Mouse (Mus musculus) B cell, adult 2 months (primary cell): ENCODE results near the gene Parp1.
A peak's percentile ranks its signal among the peaks of the same experiment; 100 is the strongest.
"Not testable (repeated sequence)": the region's sequence is repeated elsewhere in the genome, so short reads cannot be mapped to it uniquely, and the experiment has no call there.

Experiments used
- DNase-seq, 2 experiments: peaks; one replicate each; pipeline ENCODE4 v3.0.0; 2022

Parp1 gene

GRCm38 (mm10) chr1:180561187-180561586 is 7.5 kb upstream of the Parp1 start:
- DNase-seq = no peak

GRCm38 (mm10) chr1:180564885-180565284 is 3.8 kb upstream of the Parp1 start:
- DNase-seq = no peak

GRCm38 (mm10) chr1:180567761-180568160 is 963 bp upstream of the Parp1 start:
- no peak for DNase-seq

- DNase-seq = no peak
Measured at GRCm38 (mm10) chr1:180568248-180568647, 476 bp upstream of the Parp1 start.

- no peak for DNase-seq
Measured at GRCm38 (mm10) chr1:180569453-180569852, 729 bp downstream of the Parp1 start.

GRCm38 (mm10) chr1:180570181-180570580 is 1.5 kb downstream of the Parp1 start:
- no peak for DNase-seq

- no peak for DNase-seq
Measured at GRCm38 (mm10) chr1:180571018-180571589, 2.4 kb downstream of the Parp1 start.

- DNase-seq = not testable (repeated sequence)
Measured at GRCm38 (mm10) chr1:180571721-180572120, 3.0 kb downstream of the Parp1 start.

GRCm38 (mm10) chr1:180572154-180572553 is 3.4 kb downstream of the Parp1 start:
- DNase-seq = no peak

- no peak for DNase-seq
Measured at GRCm38 (mm10) chr1:180576524-180576923, 7.8 kb downstream of the Parp1 start.

- no peak for DNase-seq
Measured at GRCm38 (mm10) chr1:180577837-180578236, 9.1 kb downstream of the Parp1 start.

GRCm38 (mm10) chr1:180587792-180588442 is 19.2 kb downstream of the Parp1 start:
- peak; percentile 77 to 80 for DNase-seq

GRCm38 (mm10) chr1:180600578-180600977 is 31.9 kb downstream of the Parp1 start:
- no peak for DNase-seq

- peak; percentile 68 to 70 for DNase-seq
Measured at GRCm38 (mm10) chr1:180601806-180602205, 33.1 kb downstream of the Parp1 start.

- DNase-seq = no peak
Measured at GRCm38 (mm10) chr1:180604579-180604978, 35.9 kb downstream of the Parp1 start.

- peak in 1 of 2 experiments; percentile 25 for DNase-seq
Measured at GRCm38 (mm10) chr1:180606106-180606505, 37.4 kb downstream of the Parp1 start.

GRCm38 (mm10) chr1:180606796-180607577 is 38.3 kb downstream of the Parp1 start:
- DNase-seq = no peak

GRCm38 (mm10) chr1:180607578-180607879 is 38.8 kb downstream of the Parp1 start:
- DNase-seq = no peak

GRCm38 (mm10) chr1:180611842-180612241 is 43.1 kb downstream of the Parp1 start:
- DNase-seq = not testable (repeated sequence)

GRCm38 (mm10) chr1:180616762-180617161 is 48.0 kb downstream of the Parp1 start:
- DNase-seq = no peak

GRCm38 (mm10) chr1:180622389-180622788 is 53.7 kb downstream of the Parp1 start:
- no peak for DNase-seq

- DNase-seq = peak; percentile 60 to 64
Measured at GRCm38 (mm10) chr1:180623911-180624310, 55.2 kb downstream of the Parp1 start.

- no peak for DNase-seq
Measured at GRCm38 (mm10) chr1:180626141-180626540, 57.4 kb downstream of the Parp1 start.

- DNase-seq = not testable (repeated sequence)
Measured at GRCm38 (mm10) chr1:180637796-180638195, 69.1 kb downstream of the Parp1 start.
